Mouse (Mus musculus) embryonic fibroblast, embryonic 13.5 days (primary cell): ENCODE data around the gene Il12b.

Experiments
- CTCF ChIP-seq: IDR thresholded peaks from 2 replicates; pipeline ENCODE4 v1.5.1; 2011; ENCODE audit warnings: mild to moderate bottlenecking, control low read depth, low read length, moderate library complexity, borderline replicate concordance; ENCODE audit not compliant: insufficient read depth
- POLR2A ChIP-seq: IDR thresholded peaks from 2 replicates; pipeline ENCODE4 v1.6.1; 2011; ENCODE audit warnings: low read depth, mild to moderate bottlenecking, control low read depth, low read length, moderate library complexity

- peak; percentile 66 for TF ChIP-seq CTCF
- no peak for TF ChIP-seq POLR2A
Observed at GRCm38 (mm10) chr11:44398782-44399225, 1.1 kb upstream of the Il12b start.
